Mouse (Mus musculus): ENCODE results near the gene Endov. TPM values are rescaled to one million over a fixed set of nuclear protein-coding genes. Genes with fewer than 3 reads are reported as not detected.

Endov gene
- polyA plus RNA-seq, 1 experiment from 2014 or later, result 10.8 TPM

DNA sequence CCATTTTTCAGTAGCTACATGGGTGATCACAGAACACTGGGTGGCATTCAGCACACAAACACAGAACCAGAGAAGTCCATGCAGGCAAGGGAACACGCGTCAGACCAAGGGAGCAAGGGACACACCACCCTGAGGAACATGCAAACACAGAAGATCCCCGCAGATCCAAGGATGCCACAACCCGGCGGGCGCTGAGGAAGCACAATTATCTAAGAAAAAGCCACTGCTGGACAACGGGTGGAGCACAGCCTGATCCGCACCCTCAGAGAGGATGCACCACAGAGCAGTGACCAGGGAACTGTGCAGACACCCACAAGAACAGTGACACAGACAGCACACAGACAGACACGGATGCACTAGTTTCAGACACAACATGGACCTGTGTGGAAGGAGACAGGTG is 49.4 kb downstream of the Endov start:
- ATAC-seq (ENCODE audit: extremely low read depth, insufficient number of reproducible peaks, low FRiP score, low TSS enrichment), result no peak

DNA sequence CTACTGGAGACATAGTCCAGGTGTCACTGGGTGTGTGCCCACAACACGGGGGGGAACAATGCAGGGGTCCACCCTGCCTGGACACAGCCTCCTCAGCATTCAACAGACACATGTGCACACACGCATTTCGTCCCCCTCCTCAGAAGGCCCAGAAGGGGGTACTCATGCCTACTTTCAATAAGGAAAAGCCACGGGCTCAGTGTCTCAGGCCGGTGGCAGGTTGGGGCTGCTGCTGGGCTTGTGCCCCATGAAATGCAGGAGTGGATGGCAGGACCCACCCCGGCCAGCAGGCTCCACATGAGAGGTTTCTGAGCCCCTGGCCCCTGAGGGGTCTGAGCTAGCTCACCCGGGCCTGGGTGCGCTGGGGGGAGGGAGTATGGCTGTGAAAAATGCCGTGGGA is 49.9 kb downstream of the Endov start:
- Histone ChIP-seq H3K4me1 (peaks cover 8% of the 10 kb centered on the region), H3K9ac (no peak overlapping the region), H3K36me3 (no peaks in the 10 kb centered on the region), H3K4me3 (no peak overlapping the region), H3K27me3 (replicated peaks) (peaks cover 80% of the 10 kb centered on the region), H3K27ac (replicated peaks) (no peak overlapping the region), H3K9me3 (no peaks in the 10 kb centered on the region), H3K4me2 (no peak overlapping the region)
- ATAC-seq (ENCODE audit: extremely low read depth, insufficient number of reproducible peaks, low FRiP score, low TSS enrichment), result no peak
- WGBS, result 63% methylated on average over 9 of the region's 9 CpGs

More for the DNA sequence above, 49.4 kb downstream of the Endov start:
- no peak overlapping the region for H3K9ac ChIP-seq
- H3K4me1 ChIP-seq, result peaks cover 2% of the 10 kb centered on the region
- H3K4me3 ChIP-seq, result no peak overlapping the region
- H3K4me2 ChIP-seq, result no peak overlapping the region
- no peaks in the 10 kb centered on the region for H3K36me3 ChIP-seq
- no peak overlapping the region for H3K27ac ChIP-seq (replicated peaks)
- H3K27me3 ChIP-seq (replicated peaks), result peaks cover 75% of the 10 kb centered on the region
- WGBS, result 67% methylated on average over 9 of the region's 9 CpGs
- no peaks in the 10 kb centered on the region for H3K9me3 ChIP-seq

DNA sequence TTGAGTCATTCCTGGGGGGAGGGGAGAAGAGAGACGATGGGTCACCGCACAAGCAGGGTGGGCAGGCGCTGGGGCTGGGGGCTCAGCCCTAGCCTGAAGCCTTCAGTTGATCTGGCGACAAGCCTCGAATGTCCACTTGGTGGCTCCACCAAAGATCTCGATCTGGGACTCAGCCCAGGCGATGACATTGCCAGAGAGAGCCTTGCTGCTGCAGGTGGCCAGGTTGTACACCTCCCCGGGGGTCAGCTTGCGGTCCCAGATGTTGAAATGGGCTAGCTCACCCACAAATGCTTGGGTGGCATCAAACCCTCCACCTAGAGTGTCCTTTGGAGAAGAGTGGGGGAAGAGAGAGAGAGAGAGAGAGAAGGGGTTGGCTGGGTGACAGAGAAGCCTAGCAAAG is 51.2 kb downstream of the Endov start:
- H3K4me1 ChIP-seq, result peaks cover 21% of the 10 kb centered on the region
- H3K27ac ChIP-seq (replicated peaks), result no peak overlapping the region
- no peak overlapping the region for H3K9ac ChIP-seq
- ATAC-seq (ENCODE audit: extremely low read depth, insufficient number of reproducible peaks, low FRiP score, low TSS enrichment), result no peak
- H3K4me2 ChIP-seq, result no peak overlapping the region
- no peaks in the 10 kb centered on the region for H3K9me3 ChIP-seq
- H3K36me3 ChIP-seq, result no peaks in the 10 kb centered on the region
- H3K27me3 ChIP-seq (replicated peaks), result peaks cover 93% of the 10 kb centered on the region
- H3K4me3 ChIP-seq, result no peak overlapping the region
- WGBS, result 48% methylated on average over 9 of the region's 9 CpGs

DNA sequence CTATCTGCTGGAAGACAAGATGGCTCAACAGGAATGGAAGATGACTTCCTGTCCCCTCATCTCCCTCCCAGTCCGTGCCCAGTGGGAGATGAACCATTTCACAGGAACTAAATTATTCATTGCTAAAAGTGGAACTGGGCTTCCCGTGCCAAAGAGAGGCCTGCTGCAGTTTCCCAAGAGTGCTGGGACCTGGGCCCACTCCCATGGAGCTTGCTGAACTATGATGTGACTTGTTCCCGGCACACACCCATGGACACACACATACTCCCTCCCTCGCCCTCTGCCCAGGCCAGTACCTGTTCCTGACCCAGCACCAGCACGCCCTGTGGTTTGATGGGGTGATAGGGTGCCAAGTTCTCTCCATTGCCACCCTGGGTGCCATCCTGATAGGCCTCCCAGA is 51.7 kb downstream of the Endov start:
- no peak overlapping the region for H3K4me3 ChIP-seq
- no peak overlapping the region for H3K27ac ChIP-seq (replicated peaks)
- H3K36me3 ChIP-seq, result no peaks in the 10 kb centered on the region
- peaks cover 24% of the 10 kb centered on the region for H3K4me1 ChIP-seq
- H3K4me2 ChIP-seq, result no peak overlapping the region
- no peaks in the 10 kb centered on the region for H3K9me3 ChIP-seq
- no peak overlapping the region for H3K9ac ChIP-seq
- 58% methylated on average over 5 of the region's 5 CpGs for WGBS
- ATAC-seq (ENCODE audit: extremely low read depth, insufficient number of reproducible peaks, low FRiP score, low TSS enrichment), result no peak
- H3K27me3 ChIP-seq (replicated peaks), result peaks cover 95% of the 10 kb centered on the region

DNA sequence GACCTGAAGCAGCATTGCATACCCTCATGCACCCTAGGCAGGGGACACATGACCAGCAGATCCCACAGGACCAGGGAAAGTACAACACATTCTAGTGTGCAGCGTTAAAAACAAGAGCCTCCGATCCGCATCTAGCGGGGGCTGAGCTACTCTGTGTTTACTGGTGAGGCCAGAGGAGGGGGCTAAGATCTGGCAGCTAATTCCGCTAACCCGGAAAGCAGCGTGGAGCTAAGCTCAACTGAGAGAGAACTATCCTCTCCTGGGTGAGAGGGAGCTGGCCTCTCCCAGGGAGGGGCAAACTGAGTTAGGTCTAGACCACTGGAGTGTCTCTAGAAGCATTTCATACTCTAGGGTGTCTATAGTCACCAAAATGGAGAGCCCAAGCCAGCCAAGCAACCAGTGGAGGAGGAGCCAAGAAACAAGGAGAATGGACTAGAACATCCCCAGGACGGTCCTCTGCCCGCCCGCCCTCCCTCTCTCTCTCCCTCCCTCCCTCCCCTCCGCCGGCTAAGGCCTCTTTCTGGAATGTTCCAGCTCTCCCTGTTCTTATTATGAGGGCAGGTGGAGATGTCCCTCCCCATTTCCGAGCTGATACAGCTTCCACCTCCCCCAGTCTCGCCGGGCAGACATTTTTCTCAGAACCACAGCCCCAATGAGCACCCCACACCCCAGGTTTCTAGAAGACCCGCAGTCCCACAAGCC is 52.8 kb downstream of the Endov start:
- ATAC-seq (ENCODE audit: extremely low read depth, insufficient number of reproducible peaks, low FRiP score, low TSS enrichment), result no peak
- no peaks in the 10 kb centered on the region for H3K36me3 ChIP-seq
- no peak overlapping the region for H3K4me3 ChIP-seq
- no peak overlapping the region for H3K4me2 ChIP-seq
- no peak overlapping the region for H3K27ac ChIP-seq (replicated peaks)
- peaks cover 35% of the 10 kb centered on the region for H3K4me1 ChIP-seq
- H3K9ac ChIP-seq, result no peak overlapping the region
- 42% methylated on average over 16 of the region's 16 CpGs for WGBS
- no peaks in the 10 kb centered on the region for H3K9me3 ChIP-seq
- peaks cover 100% of the 10 kb centered on the region for H3K27me3 ChIP-seq (replicated peaks)

DNA sequence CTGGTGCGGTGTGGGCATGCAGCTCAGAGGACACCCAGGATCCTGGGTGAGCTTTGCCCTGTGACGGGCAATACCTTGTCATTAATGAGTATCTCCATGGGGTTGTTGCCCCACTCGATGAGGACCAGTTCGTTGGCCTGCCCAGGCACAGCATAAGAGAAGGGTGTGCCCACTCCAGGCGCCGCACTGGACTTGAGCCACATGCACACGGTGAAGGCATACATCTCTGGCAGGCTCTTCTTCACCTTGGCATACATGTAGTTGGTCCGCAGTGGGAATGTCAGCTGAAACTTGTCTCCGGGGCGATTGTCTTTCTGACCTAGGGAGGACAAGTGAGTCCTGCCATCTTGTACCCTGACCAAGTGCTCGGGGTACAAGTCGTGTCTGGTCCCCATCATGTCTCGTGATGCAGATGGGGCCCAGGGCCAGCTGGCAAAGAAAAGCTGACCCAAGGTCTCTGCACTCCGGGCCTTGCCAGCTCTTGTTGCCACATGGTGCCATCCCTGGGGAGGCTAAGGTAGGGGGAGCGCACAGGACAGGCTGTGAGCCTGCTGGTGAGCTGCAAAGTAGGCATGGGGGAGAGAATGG is 53.5 kb downstream of the Endov start:
- Histone ChIP-seq H3K27me3 (replicated peaks) (peaks cover 100% of the 10 kb centered on the region), H3K36me3 (no peaks in the 10 kb centered on the region), H3K9me3 (no peaks in the 10 kb centered on the region), H3K4me2 (no peak overlapping the region), H3K4me1 (peaks cover 41% of the 10 kb centered on the region), H3K9ac (no peak overlapping the region), H3K27ac (replicated peaks) (no peak overlapping the region), H3K4me3 (no peak overlapping the region)
- WGBS, result 79% methylated on average over 15 of the region's 15 CpGs
- no peak for ATAC-seq (ENCODE audit: extremely low read depth, insufficient number of reproducible peaks, low FRiP score, low TSS enrichment)

DNA sequence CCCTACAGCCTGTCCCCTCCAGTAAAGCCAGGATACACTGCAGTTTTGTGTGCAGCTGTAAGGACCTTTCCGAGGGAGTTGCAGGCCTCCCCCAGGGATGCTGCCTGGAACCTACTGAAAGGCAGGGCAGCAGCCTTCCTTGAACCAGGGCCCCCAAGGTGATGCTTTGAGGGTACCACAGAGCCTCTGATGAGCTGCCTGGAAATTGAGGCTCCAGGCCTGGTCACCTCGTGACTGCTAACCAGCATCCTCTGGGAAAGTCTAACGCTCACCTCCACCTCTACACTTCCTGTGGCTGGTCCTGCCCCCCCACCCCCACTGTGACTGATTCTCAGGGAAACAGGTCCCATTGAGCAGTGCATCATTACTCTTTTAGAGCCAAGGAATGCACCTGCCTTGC is 54.1 kb downstream of the Endov start:
- no peak for ATAC-seq (ENCODE audit: extremely low read depth, insufficient number of reproducible peaks, low FRiP score, low TSS enrichment)
- Histone ChIP-seq H3K9ac (no peak overlapping the region), H3K9me3 (no peaks in the 10 kb centered on the region), H3K36me3 (no peaks in the 10 kb centered on the region), H3K27me3 (replicated peaks) (peaks cover 100% of the 10 kb centered on the region), H3K27ac (replicated peaks) (no peak overlapping the region), H3K4me3 (no peak overlapping the region), H3K4me1 (peaks cover 43% of the 10 kb centered on the region), H3K4me2 (no peak overlapping the region)
- 44% methylated on average over 3 of the region's 3 CpGs for WGBS

DNA sequence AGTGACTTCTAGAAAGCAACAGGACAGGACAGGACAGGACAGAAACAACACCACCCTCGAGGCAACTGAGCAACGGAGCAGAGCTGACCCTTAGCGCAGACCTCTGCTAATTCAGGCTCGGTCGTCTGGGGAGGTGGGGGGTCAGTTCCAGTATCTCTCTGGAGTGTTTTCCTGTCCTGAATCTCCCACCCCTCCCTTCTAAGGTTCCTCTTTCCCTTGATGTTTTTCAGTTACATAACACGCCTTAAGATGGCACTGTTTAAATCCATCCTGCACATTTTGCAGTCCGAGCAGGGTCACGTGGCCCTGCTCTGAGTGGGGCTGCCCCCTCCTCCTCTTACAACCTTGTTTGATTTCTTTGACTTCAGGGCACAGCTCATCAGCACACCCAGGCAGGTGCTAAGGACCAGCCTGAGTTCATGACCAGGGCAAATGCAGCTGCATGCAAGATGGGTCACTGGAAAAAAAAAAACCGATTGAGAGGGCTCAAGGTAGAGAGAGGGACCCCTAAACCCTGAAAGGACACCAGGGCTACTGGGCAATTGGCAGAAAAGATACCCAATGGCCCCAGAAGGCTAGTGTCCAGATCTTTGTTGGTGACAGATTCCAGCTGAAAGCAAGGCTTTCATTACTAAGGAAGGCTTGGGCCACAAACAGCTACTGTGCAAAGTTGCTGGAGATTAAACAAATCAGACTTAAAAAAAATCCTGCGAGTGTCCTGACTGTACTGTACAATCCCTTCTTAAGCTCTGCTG is 54.8 kb downstream of the Endov start:
- WGBS, result 8% methylated on average over 10 of the region's 10 CpGs
- H3K4me3 ChIP-seq, result peak overlapping the region; percentile 59
- H3K27me3 ChIP-seq (replicated peaks), result peaks cover 100% of the 10 kb centered on the region
- 0 out of 2 replicates have a peak overlapping the region, but pooled peaks have one; percentile 74 for H3K9ac ChIP-seq
- no peak for ATAC-seq (ENCODE audit: extremely low read depth, insufficient number of reproducible peaks, low FRiP score, low TSS enrichment)
- peak overlapping the region; percentile 90 for H3K4me2 ChIP-seq
- H3K9me3 ChIP-seq, result no peaks in the 10 kb centered on the region
- H3K4me1 ChIP-seq, result peaks cover 43% of the 10 kb centered on the region
- no peak overlapping the region for H3K27ac ChIP-seq (replicated peaks)
- no peaks in the 10 kb centered on the region for H3K36me3 ChIP-seq

DNA sequence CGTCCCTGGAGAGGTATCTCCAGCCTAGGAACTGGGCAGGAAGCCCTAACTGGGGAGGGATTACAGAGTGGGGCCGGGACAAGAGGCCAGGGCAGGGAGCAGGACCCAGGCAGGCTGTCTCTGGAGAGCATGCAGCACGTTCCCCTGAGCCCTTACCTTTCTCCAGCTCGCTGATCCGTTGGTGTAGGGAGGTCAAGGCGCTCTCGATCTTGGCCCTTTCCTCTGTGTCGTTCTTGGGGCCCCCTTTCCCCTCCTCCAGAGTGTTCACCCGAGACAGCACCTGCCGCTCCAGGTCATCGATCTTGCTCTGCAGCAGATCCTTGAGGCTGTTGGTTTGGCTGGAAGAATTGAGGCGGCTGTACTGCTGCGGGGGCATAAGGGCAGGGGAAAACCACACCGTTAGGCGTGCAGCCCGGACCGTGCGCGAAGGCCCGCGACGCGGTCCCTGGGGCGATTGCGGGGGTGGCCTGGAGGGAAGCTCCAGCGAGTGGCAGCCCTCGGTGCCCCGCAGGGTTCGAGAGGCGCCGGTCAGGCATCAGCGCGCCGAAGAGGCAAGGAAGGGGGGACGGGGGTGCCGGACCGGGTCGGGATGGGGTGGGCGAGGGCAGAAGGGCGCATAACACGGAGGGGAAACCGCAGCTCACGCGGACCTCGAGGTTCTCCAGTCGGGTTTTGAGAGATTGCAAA is 55.5 kb downstream of the Endov start:
- H3K4me1 ChIP-seq, result peaks cover 43% of the 10 kb centered on the region
- ATAC-seq (ENCODE audit: extremely low read depth, insufficient number of reproducible peaks, low FRiP score, low TSS enrichment), result no peak
- H3K9me3 ChIP-seq, result no peaks in the 10 kb centered on the region
- no peaks in the 10 kb centered on the region for H3K36me3 ChIP-seq
- H3K4me2 ChIP-seq, result peak overlapping the region; percentile 90
- H3K4me3 ChIP-seq, result peak overlapping the region; percentile 59
- H3K27ac ChIP-seq (replicated peaks), result no peak overlapping the region
- peak overlapping the region; percentile 74 for H3K9ac ChIP-seq
- H3K27me3 ChIP-seq (replicated peaks), result peaks cover 100% of the 10 kb centered on the region
- WGBS, result under 1% methylated on average over 46 of the region's 46 CpGs

DNA sequence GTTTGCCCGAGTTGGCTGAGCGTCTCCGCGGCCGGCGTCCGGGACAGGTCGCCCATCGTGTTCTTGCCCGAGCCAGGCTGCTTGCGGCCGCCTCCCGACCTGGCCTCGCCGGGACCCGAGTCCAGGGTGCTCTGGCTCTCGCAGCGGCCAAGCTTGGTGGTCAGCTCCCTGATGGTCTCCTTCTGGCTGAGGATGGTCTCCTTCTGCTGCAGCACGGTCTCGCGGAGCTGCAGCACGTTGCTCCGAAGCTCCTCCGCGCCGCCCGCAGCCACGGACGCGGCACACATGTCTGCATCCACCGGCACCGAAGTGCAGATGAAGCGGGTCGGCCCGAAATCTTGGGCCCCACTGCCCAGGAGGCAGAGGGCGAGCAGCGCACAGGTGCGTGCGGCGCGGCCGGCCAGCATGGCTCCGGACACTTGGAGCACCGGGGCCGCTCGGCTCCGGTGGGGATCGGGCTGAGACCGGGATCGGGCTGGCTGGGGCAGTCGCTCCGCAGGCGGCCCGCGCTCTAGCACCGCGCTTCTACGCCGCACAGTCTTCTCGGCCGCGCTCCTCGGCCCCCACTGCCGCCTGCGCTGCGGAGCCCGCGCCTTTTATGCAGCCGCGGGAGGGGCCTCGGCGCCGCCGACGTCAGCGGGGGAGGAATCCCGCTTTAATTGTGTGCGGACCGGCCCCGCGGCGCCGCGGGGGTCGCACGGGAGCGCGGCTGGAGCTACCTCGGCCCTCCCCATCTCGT is 56.2 kb downstream of the Endov start, which contains the start of gene Nptx1:
TSS of gene Nptx1 (minus strand) at position 571 of the 739 bp plus-strand sequence.
- Histone ChIP-seq H3K9me3 (no peaks in the 10 kb centered on the region), H3K27ac (replicated peaks) (no peak within 1 kb of the TSS), H3K4me1 (peaks cover 48% of the 10 kb centered on the region), H3K4me3 (peak within 1 kb of the TSS; percentile 59), H3K4me2 (peak within 1 kb of the TSS; percentile 90), H3K27me3 (replicated peaks) (peaks cover 99% of the 10 kb centered on the region), H3K36me3 (no peaks in the 10 kb centered on the region), H3K9ac (peak within 1 kb of the TSS; percentile 74)
- under 1% methylated on average over 85 of the region's 90 CpGs for WGBS
- ATAC-seq (ENCODE audit: extremely low read depth, insufficient number of reproducible peaks, low FRiP score, low TSS enrichment), result no peak
